Mouse (Mus musculus) neural tube, embryonic 13.5 days (tissue): Measurements from ENCODE around the gene Mageh1. TPM values are rescaled to one million over a fixed set of nuclear protein-coding genes. Genes with fewer than 3 reads are reported as not detected.

Experiments used
- polyA plus RNA-seq: library from polyadenylated mRNA; unstranded; fragments of >200 nt; fragmentation: Nextera tagmentation; extraction: Ambion mirVana; gene quantifications from 2 replicates; pipeline ENCODE4 v1.2.1, GENCODE M21; 2015

The Mageh1 gene
- polyA plus RNA-seq, 1 experiment from 2014 or later = 102 TPM

Other genes starting within 250 kb of the Mageh1 start
- 1.3 and 1.9 TPM in 2 replicates for gene Usp51, start 31.1 kb downstream of the Mageh1 start, polyA plus RNA-seq
- gene Foxr2, start 81.2 kb upstream of the Mageh1 start, polyA plus RNA-seq = 0.30 and 0.46 TPM in 2 replicates
- gene Rragb, start 102.4 kb upstream of the Mageh1 start, polyA plus RNA-seq = 3.7 and 4.2 TPM in 2 replicates
- gene Klf8, start 199.9 kb upstream of the Mageh1 start, polyA plus RNA-seq = 2.8 and 4.1 TPM in 2 replicates